Comparison of ENCODE assay signal across 10 mouse cellular contexts in genomic region chr10:78779527-78779926, GRCm38 (mm10). TPM values are rescaled to one million over a fixed set of nuclear protein-coding genes. Genes with fewer than 3 reads are reported as not detected.
DNase-seq lines count a peak whose midpoint lies in the region; ATAC-seq and TF ChIP-seq lines count a peak whose summit lies in the region.
"Had no signal": no experiment of that assay in that cellular context is flagged by ENCODE, and none has a peak within 500 bp of the region (broad histone marks: within the 10 kb centered on the region; RNA-seq: fewer than 3 reads in every experiment).

No protein-coding gene starts in this region.

- H3K9ac ChIP-seq in neural tube, embryonic 11.5 days (ENCODE audit: low read length), result peak overlapping the region; percentile 70; the same call in 1 of the 2 replicates
- H3K9ac ChIP-seq in limb, embryonic 14.5 days (ENCODE audit: low read depth, low read length, severe bottlenecking), result peak overlapping the region; percentile 69
- H3K9ac ChIP-seq in stomach, embryonic 16.5 days (ENCODE audit: low read length), result peak overlapping the region; percentile 73; the same call in 1 of the 2 replicates

- peak overlapping the region; percentile 98 for H3K4me2 ChIP-seq in neural tube, embryonic 11.5 days (ENCODE audit: low read depth)
- peak overlapping the region; percentile 100 for H3K4me2 ChIP-seq in limb, embryonic 14.5 days (replicated peaks; ENCODE audit: low read depth, low read length, severe bottlenecking)
- H3K4me2 ChIP-seq in stomach, embryonic 16.5 days (ENCODE audit: low read depth, low read length), result peak overlapping the region; percentile 97

- H3K27ac ChIP-seq in neural tube, embryonic 11.5 days (ENCODE audit: low read depth, low read length), result no peak overlapping the region
- H3K27ac ChIP-seq in limb, embryonic 14.5 days (replicated peaks; ENCODE audit: low read depth, low read length), result no peak overlapping the region
- H3K27ac ChIP-seq in stomach, embryonic 16.5 days (ENCODE audit: low read length), result no peak overlapping the region

- no peaks in the 10 kb centered on the region for H3K9me3 ChIP-seq in neural tube, embryonic 11.5 days (ENCODE audit: control insufficient read depth, low read length)
- H3K9me3 ChIP-seq in limb, embryonic 14.5 days (ENCODE audit: control insufficient read depth, low read length), result no peaks in the 10 kb centered on the region
- H3K9me3 ChIP-seq in stomach, embryonic 16.5 days (replicated peaks; ENCODE audit: control insufficient read depth, low read length), result no peaks in the 10 kb centered on the region

- peaks cover 4% of the 10 kb centered on the region; the same call in 1 of the 2 replicates for H3K27me3 ChIP-seq in neural tube, embryonic 11.5 days (ENCODE audit: control insufficient read depth, insufficient read depth, low read length)
- H3K27me3 ChIP-seq in limb, embryonic 14.5 days (ENCODE audit: control insufficient read depth, insufficient read depth, low read length), result 0 out of 2 replicates have a peak, but pooled peaks cover 6% of the 10 kb centered on the region
- no peaks in the 10 kb centered on the region for H3K27me3 ChIP-seq in stomach, embryonic 16.5 days (ENCODE audit: control insufficient read depth, insufficient read depth, low read length)

- ATAC-seq in frontal cortex, adult (ENCODE audit: low TSS enrichment), result peak; percentile 66
- ATAC-seq in neural tube, embryonic 11.5 days (ENCODE audit: insufficient read depth, low FRiP score, low TSS enrichment), result no peak
- no peak for ATAC-seq in limb, embryonic 14.5 days (ENCODE audit: low FRiP score, low read depth)
- ATAC-seq in stomach, embryonic 16.5 days (ENCODE audit: insufficient read depth, low FRiP score), result no peak

- H3K4me3 ChIP-seq in neural tube, embryonic 11.5 days (ENCODE audit: low read depth, low read length), result peak overlapping the region; percentile 53
- peak overlapping the region; percentile 55 for H3K4me3 ChIP-seq in limb, embryonic 14.5 days (replicated peaks; ENCODE audit: low read length)
- H3K4me3 ChIP-seq in stomach, embryonic 16.5 days (replicated peaks; ENCODE audit: low read length), result peak overlapping the region; percentile 54

- DNase-seq in frontal cortex, postnatal 25 days (ENCODE audit: low spot score in 2 of 2), result no peak
- DNase-seq in neural tube, embryonic 11.5 days (ENCODE audit: low spot score), result no peak
- no peak for DNase-seq in neural tube, embryonic 10.5 days (ENCODE audit: extremely low spot score, low spot score)
- DNase-seq in limb, embryonic 14.5 days (ENCODE audit: low spot score), result no peak
- DNase-seq in spleen, postnatal 36 days (ENCODE audit: low spot score in 2 of 2), result no peak
- no peak for DNase-seq in thymus, postnatal 36 days

- no peaks in the 10 kb centered on the region for H3K4me1 ChIP-seq in neural tube, embryonic 11.5 days (ENCODE audit: control insufficient read depth, insufficient read depth, low read length)
- H3K4me1 ChIP-seq in limb, embryonic 14.5 days (ENCODE audit: control insufficient read depth, insufficient read depth, low read length), result peaks cover 4% of the 10 kb centered on the region; the same call in 1 of the 2 replicates
- H3K4me1 ChIP-seq in stomach, embryonic 16.5 days (ENCODE audit: control insufficient read depth, insufficient read depth, low read length), result no peaks in the 10 kb centered on the region

- no peaks in the 10 kb centered on the region for H3K36me3 ChIP-seq in neural tube, embryonic 11.5 days (ENCODE audit: control insufficient read depth, insufficient read depth, low read length)
- H3K36me3 ChIP-seq in limb, embryonic 14.5 days (ENCODE audit: control insufficient read depth, insufficient read depth, low read length), result no peaks in the 10 kb centered on the region
- H3K36me3 ChIP-seq in stomach, embryonic 16.5 days (ENCODE audit: control insufficient read depth, insufficient read depth, low read length), result no peaks in the 10 kb centered on the region

- WGBS in neural tube, embryonic 11.5 days, result 62% methylated on average over 9 of the region's 9 CpGs
- 59% methylated on average over 9 of the region's 9 CpGs for WGBS in limb, embryonic 14.5 days
- WGBS in stomach, embryonic 16.5 days, result 55% methylated on average over 9 of the region's 9 CpGs

- no peak for TF ChIP-seq POLR2A in limb, embryonic 14.5 days (IDR thresholded peaks at IDR 0.05; ENCODE audit: borderline replicate concordance, extremely low read depth, insufficient read depth, insufficient read length)

RNA-seq across cellular contexts. Expression of gene Slc1a6, which starts 0.8 kb away (rescaled TPM):
- polyA plus RNA-seq in neural tube, embryonic 11.5 days (2014; fragmentation: Nextera tagmentation; extraction: Ambion mirVana), result 0.80 and 0.84 TPM in 2 replicates
- polyA plus RNA-seq in limb, embryonic 14.5 days (2012; rRNA removed), result 2.7 and 4.0 TPM in 2 replicates
- 0.78 and 0.79 TPM in 2 replicates for polyA plus RNA-seq in limb, embryonic 14.5 days (2014; fragmentation: Nextera tagmentation; extraction: Ambion mirVana)
- 0.65 and 0.67 TPM in 2 replicates for polyA plus RNA-seq in stomach, embryonic 16.5 days (2015; fragmentation: Nextera tagmentation; extraction: Ambion mirVana)

RNA-seq across cellular contexts. Expression of gene Ccdc105, which starts 26.7 kb away (rescaled TPM):
- not detected in 2 replicates for polyA plus RNA-seq in neural tube, embryonic 11.5 days (2014; fragmentation: Nextera tagmentation; extraction: Ambion mirVana)
- polyA plus RNA-seq in limb, embryonic 14.5 days (2012; rRNA removed), result 0.06 TPM in 1 of 2 replicates, not detected in the other
- 0.14 TPM in 1 of 2 replicates, not detected in the other for polyA plus RNA-seq in limb, embryonic 14.5 days (2014; fragmentation: Nextera tagmentation; extraction: Ambion mirVana)
- polyA plus RNA-seq in stomach, embryonic 16.5 days (2015; fragmentation: Nextera tagmentation; extraction: Ambion mirVana), result not detected in 2 replicates
- polyA plus RNA-seq: large intestine, adult 2 months; spleen, adult 2 months had no signal
